Mouse (Mus musculus): ENCODE data around the gene Gm17364. TPM values are rescaled to one million over a fixed set of nuclear protein-coding genes. Genes with fewer than 3 reads are reported as not detected.
"Not testable (repeated sequence)": the region's sequence is repeated elsewhere in the genome, so short reads cannot be mapped to it uniquely, and the experiment has no call there.

The Gm17364 gene
- total RNA-seq, 2 experiments from 2014 or later = not detected

DNA sequence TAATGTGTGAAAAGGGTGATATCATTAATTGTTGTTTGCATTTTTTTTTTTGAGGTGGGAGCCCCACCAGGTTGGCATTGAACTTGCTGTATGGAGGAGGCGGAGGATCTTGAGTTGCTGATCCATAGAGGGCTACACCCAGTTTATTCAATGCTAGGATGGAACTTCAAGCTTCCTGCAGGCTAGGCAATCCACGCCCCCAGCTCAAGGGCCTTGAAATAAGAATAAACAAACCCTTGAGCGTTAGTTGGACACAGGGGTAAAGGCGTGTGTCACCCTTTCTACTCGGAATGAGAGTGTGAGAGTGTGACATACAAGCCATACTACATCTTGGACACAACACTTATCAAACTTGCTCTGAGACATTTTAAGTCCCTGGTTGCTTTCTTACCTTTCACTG is 22.1 kb downstream of the Gm17364 start:
- DNase-seq = no peak

DNA sequence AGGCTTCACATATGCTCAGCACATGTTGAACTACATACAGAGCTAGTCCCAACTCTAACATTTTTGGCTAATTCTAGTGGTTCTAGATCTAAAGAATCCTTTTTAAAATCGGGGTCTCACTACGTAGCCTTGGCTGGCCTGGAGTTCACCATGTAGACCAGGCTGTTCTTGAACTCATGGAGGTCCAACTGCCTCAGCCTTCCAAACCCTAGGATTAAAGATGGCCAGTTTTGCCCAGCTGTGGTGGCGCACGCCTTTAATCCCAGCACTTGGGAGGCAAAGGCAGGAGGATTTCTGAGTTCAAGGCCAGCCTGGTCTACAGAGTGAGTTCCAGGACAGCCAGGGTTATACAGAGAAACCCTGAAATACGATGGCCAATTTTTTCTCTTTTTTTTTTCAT is 22.5 kb downstream of the Gm17364 start:
- DNase-seq = not testable (repeated sequence)

DNA sequence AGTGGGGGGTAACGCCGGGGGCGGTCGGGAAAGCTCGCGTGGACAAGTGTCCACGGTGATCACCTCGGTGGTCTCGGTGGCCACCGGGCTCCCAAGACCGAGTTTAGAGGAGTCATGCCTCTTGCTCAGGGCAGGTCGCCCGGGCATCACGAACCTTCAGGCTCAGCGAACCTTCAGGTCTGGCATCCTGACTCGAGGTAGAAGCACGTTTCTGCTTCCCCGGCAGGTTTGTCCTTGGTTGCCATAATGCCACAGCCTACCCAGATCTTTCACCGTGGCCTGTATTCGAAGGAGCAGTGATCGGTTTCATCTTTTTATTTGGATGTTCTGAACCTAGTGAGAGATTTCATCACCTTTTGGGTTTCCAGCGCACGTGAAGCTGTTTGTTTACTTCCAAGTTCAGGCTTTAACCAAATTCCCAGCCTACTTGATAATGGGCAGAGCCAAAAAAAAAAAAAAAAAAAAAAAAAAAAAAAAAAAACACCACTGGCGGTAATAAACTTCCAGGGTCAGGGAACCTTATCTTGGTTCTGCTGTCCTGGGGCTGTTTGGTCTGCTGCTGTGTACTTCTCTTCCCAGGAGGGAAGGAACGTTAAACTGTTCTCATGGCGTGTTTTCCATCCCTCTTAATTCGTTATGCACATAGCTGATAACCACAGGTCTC is 23.3 kb downstream of the Gm17364 start:
- peak; percentile 17 to 46 for DNase-seq

DNA sequence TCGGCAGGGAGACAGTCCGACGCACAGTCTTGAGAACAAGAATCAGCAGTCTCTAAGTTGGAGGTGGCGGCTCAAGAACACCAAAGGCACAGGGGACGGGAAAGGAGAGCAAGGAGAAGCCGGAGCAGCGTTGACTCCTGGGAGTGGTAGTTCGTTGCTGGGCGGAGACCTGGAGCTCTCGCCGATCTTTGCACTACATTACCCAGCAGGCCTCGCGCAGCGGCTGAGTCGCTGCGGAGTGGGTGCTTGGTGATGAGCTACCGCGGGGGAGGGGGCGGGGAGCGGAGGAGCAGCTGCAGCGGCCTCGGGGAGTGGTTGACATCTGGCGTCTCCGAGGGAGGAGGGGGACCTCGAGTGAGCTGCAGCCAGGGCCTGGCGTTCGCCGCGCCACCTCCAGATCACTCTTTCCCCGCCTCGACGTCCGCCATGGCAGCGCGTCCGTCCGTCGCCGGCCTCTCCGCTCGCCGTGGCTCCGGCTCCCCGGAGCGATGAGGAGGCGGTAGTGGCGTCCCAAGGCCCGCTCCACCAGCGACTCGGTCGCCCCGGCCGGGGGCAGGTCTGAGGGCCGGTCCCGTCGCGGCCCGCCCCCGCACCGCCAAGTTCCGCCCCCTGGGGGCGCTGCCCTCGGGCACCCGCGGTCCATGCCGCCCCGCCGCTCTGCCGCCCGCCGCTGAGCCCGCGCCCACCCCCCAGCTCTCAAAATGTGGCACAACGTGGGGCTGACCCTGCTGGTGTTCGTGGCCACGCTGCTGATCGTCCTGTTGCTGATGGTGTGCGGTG is 24.0 kb downstream of the Gm17364 start, which contains the start of gene Smim13:
Smim13 (plus strand) TSS at position 307 of the 780 bp plus-strand sequence.
- peak; percentile 94 to 96 for DNase-seq

DNA sequence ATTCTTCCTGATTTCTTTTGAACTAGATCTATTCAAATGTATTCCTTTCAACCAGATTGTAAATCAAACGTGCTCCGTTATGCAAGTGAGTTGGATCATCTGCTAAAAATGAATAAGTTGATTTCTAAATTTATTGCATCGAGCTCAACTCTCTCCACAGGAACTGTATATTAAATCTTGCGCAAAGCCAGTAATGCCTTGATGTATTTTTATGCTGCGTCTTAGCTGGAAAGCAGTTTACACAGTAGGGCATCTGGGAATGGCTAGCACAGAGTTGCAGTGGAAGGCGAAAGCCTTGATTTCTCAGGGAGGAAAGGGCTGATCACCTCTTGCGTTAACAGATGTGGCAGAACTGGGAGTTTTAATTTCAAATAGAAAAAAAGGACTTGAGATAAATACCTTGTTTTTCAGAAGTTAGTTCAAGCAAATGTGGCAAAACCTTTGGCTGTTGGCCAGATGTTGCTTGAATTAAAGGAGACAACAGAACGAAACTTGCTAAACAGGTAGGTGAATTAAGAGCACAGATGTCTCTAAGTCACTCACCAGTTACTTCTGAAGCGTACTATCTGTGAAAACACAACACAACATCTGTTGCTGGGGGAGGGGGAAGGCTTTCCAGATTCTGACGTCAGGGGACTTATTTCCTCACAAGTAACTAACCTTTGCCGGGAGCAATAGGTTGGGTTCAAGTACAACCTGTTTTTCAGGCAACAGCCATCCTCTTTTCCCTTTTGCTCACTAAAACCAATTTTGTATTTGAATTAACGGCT is 24.8 kb downstream of the Gm17364 start:
- DNase-seq = no peak

DNA sequence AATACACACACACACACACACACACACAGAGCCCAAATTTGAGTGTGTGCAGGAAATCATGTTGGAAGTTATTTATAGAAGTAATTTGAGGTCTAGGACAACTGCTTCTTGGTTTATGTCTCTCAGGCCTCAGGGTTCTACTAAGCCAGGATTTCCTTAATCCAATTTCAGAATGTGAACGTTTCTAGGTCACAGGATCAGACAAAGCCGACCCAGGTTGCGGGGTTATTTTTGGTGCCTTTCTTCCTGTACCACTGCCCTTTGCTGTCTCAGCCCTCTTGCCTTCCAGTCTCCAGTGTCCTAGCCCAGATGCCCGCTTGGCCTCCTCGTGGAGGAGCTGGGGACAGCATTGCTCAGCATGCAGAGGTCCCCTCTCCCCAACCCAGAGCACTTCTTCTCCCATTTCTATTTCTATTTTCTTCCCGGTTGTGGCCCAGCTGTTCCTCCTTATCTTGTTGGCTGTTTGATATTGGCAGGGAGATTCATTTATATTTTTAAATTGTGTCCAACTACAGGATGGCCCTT is 29.4 kb downstream of the Gm17364 start:
- DNase-seq = no peak

DNA sequence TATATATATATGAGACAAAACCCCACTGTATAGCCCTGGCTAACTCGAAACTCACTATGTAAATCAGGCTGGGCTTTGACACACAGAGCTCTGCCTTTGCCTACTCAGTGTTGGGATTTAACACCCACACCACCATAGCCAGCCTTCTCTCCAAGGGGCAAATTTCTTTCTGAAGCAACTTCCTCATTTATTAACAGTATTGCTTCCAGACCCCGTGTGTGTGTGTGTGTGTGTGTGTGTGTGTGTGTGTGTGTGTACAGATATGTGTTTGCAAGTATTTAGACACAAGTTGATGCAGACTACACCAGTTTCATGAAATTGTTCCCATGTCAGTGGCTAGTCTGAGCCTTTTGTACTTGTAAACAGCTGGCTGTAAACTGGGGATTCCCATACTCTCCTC is 32.2 kb downstream of the Gm17364 start:
- no peak for DNase-seq

DNA sequence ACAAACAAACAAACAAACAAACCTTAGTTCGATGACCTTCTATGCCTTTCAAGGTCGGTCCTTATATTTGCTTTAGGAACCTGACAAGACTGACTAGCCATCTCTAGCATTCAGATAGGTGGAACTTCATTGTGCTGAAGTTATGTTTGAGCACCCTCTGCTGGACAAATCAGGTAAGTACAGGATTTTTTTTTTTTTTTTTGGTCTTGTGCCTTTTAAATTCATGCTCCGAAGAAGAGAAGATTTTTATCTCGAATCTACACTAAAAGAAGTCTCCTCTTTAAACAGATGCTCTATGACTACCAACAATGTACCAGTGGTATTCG is 35.0 kb downstream of the Gm17364 start:
- DNase-seq = no peak

DNA sequence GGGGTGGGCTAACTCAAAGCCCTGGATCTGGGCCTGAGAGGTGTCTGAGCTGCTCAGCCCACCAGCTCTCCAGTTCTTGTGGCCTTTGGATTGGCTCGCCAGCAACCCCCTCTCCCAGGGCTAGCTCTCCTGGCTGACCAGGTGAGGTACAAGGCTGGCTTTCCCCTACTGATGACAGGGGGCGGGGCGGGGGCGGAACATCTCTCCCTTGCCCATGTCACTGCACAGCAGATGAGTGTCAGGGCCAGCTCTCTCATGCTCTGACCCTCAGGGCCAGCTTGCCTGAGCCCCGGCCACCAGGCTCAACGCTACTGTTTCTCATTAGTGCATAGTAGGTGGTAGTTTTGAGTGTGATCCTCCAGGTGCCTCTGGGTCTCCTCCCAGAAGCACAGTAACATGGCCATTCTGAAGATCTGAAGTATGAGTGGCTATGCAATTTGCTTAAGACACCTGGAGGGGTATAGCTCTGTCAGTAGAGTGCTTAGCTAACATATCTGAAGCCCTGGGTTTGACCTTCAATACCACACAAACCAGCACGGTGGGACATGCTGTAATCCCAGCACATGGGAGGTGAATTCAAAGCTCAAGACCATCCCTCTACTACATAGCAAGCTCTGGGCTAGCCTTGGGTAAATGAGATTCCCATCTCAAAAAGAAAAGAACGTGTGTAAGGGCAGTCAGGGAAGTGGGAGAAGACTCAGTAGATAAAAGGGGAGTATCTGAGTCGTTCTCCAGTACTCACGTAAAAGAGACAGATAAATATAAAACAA is 35.6 kb downstream of the Gm17364 start:
- DNase-seq = no peak

DNA sequence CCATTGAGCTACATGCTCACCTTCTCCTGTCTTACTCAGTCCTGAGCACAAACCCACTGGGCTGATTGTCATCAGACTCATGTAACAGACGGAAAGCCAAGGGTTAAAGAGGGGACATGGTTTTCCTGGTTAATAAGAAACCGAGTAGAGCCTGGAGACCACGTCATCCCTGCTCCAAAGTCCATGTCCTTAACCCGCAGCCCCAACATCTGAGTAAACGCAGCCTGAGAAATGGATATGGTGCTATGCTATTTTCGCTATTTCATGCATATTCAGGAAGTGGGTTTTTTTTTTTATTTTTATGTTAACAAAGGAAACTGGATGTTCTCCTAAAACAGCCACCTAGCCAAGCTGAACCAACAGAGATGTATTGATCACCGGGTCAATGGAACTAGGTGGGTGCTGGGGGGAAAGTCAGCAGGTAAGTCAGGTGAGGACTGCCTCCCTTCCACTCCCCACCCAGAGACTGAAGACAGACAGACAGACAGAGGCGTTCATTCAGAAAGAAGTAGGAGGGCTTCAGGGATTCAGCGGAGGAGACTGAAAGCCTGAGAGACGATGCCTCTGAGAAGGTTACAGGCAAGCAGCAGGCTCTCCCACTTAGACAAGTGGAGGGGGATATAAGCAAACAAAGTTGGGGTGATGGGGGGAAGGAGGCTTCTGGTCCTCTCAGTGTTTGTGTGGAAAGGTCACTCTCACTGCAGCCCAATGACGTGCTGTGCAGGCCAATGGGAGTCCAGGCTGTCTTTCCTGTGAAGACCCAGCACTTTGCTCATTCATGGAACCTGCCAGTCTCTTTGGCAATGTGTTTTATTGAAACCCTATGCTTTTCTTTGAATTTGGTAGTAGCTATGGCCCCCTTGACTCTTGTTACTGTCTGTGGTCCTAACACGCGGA is 37.7 kb downstream of the Gm17364 start:
- DNase-seq = no peak

DNA sequence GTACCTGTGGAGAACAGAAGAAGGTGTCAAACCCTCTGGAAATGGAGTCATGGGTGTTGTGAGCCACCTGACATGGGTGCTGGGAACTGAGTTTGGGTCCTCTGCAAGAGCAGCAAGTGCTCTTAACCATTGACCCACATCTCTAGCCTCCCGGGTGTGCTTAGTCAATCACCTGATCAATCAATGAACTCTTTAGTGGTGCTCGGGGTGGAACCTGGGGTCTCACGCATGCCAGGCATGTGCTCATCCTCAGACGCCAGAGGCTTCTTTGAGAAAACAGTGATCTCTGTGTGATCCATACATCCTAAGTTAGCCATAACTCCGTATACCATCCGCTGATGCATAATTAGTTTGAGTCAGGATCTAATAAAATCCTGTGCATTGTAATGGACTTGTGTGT is 38.6 kb downstream of the Gm17364 start:
- no peak for DNase-seq

DNA sequence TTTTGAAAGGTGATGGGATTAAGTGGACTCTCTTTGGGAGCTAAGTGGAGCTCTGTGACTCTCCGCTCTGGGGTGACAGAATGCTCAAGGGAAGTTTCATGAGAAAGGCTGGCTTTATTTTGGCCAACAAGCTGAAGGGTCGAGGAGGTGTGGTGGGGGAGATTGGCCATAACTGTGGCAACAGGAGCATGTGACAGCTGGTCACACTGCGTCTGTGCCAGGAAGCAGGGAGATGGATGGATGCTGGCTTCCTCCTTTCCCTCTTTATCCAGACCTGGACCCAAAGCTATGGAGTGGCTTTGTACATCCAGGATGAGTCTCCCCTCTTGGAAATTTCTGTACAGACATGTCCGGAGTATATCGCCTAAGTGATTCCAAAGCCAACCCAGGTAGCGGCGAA is 40.5 kb downstream of the Gm17364 start:
- no peak for DNase-seq

DNA sequence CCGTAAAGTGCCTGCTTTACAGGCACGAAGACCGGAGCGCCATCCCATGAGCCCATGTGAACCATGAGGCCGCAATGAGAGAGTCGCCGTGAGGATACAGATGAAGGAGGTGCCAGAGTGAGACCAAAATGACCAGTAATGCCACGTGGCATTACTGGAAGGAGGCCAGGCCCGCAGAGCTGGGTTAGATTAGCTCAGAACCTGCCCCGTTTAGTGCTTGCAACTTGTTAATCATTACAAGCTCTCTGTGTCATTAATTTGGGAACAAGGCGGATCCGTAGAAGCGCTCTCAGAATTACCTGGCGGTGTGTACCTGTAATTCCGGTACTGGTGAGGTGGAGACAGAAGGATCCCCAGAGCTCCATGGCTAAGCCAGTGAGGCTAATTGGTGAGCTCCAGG is 41.6 kb downstream of the Gm17364 start:
- DNase-seq = no peak

DNA sequence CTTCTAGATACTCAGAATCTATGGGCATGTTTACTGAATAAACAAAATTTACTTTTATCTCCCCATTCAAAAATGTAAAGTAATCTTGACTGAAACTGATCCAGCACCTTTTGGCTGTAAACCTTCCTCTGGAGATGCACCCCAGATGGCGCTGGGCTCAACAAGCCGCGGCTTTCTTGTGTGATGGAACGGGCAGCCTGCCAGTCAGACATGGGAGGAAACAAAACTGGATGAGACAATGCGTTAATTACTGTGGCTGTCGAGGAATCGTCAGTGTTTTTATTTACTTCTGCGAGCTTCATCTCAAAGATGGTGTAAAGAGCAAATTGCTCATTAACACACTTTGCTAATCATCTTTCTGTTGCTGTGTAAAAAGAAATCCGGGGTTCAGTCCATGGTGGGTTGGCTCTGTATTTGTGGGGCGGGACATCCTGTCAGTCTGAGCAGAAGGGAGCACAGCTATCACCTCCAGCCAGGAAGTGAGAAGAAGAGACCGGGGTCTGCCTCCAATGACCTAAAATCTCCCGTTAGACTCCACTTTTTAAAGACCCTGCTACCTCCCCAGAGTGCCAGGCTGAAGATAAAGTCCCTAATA is 42.3 kb downstream of the Gm17364 start:
- DNase-seq = no peak

DNA sequence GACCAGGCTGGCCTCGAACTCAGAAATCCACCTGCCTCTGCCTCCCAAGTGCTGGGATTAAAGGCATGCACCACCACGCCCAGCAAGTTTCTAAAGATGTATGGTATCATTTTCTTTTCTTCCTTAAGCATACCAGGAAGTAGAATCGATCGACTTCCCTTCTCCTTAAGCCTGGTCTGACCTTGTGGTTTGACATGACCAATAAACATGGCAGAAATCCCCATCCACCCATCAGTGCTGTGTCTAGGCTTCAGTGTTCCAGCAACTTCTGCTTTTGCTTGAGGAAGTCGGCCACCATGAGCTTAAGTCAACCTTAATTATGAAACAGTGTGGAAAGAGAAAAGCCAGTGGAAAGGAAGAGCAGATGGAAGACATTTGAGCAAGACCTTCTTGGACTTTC is 43.5 kb downstream of the Gm17364 start:
- DNase-seq = no peak

DNA sequence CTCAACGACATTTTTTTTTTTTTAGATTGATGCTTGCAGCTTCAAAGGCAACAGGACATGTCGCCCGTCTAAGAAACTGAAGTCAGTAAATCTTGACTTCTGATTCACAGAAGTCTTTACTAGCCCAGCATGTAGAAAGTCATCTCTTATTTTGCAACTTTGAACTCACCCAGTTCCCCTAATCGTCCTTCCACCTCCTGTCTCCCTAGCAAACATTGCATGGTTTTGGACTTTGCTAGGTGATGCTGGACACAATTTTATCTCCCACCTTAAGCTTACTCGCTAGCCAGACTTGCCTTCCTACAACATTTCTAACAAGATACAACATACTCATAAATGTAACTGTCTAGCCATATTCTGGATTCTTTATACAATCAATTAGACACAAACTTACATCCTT is 45.7 kb downstream of the Gm17364 start:
- no peak for DNase-seq

DNA sequence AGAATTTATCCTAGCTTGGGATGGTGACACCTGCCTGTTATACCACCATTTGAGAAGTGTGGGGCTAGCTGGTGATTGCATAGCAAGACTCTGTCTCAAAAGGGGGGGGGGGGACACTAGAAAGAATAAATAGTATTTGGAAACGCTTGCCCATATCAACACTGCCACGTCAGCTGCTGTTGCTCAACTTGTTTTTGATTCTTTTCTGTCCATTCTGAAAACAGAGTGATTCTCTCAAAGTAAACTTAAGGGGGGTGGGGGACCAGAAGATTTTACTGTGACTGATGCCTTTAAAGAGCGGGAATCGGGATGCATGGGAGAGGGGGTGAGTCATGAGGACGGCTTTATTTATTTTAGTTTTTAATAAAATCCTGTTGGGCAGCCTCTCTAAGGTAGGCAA is 47.3 kb downstream of the Gm17364 start:
- no peak for DNase-seq

Data from adrenal gland, postnatal 36 days (tissue).